Mouse (Mus musculus): ENCODE measurements at regions not wholly inside any gene's neighbourhood (a gene's known extent, or its start where the extent isn't known, plus 50 kb on each side); places are given as distances from the start of the nearest gene placed in this dataset.

DNA sequence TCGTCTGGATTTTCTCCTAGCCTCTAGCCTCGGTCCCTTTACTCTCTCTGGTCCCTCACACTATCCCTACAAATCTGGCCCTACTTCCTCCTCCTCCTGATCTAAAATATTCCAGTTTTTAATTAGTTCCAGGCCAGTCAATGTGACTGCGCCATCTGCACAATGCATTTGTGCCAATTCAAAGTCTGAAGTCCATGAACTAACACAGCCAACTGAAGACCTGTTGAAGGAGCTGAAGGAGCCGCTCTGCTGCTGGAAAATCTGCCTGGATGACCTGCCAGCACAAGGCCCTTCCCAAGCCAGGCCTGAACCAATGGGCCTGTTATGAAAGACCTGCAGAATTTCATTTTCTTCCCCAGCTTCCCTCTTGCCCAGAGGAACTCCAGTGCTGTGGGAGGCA is 197.9 kb upstream of the Mctp2 start:
- no peak for ATAC-seq

DNA sequence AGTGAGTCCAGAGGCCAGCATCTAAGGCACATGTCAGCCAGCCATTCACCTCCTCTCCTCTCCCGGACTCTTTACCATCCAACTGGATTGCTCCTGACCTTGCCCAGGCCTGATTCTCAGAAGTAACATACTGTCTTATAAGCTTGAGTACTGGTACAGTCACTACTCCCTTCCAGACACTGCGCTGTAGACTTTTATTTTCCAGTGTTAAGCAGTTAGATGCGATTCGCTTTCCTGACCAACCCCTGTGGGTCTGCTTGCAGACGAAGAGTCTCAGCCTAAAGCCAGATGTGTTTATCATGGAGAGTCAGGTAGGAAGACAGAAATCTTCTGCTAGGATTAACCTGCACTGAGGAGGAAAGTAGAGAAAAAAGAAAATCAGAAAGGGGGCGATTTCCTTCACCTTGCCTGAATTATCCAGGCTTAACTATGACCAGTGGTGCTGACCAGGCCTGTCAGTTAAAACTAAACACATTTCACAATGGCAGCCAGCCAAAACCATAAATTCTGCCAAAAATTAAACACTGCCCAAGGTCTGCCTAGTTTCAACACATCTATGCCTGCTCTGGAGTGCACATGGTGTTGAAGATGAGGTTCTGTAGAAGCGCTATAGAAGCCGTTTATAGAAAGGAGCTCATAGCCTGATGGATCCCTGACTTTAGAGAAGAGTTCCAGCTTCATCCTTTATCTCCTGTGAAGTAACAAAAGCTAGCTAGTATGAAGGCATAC is 199.5 kb upstream of the Mctp2 start:
- no peak for ATAC-seq

- no peak for ATAC-seq
Measured at GRCm38 (mm10) chr7:72507946-72508345, 201.5 kb upstream of the Mctp2 start.

DNA sequence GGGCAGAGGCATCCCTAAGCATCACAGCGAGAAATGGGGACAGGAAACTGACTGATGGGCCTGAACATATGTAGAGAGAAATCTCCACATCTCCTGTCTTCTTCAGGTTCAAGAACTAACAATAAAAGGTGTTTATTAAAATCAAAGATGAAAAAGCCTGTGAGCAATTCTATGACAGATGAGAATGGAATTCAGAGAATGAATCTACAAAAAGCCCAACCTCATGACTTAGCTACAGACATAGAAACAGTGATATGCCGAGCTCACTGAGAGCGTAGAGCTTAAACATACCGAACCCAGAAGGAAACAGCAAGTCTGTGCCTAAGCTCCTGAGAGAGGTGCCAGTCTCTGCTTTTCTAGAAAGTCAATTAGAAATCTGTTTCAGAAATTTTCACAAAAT is 203.7 kb upstream of the Mctp2 start:
- ATAC-seq = no peak

GRCm38 (mm10) chr7:72513446-72513845 is 207.0 kb upstream of the Mctp2 start:
- ATAC-seq = no peak

- no peak for ATAC-seq
Measured at GRCm38 (mm10) chr7:72514851-72515250, 208.4 kb upstream of the Mctp2 start.

DNA sequence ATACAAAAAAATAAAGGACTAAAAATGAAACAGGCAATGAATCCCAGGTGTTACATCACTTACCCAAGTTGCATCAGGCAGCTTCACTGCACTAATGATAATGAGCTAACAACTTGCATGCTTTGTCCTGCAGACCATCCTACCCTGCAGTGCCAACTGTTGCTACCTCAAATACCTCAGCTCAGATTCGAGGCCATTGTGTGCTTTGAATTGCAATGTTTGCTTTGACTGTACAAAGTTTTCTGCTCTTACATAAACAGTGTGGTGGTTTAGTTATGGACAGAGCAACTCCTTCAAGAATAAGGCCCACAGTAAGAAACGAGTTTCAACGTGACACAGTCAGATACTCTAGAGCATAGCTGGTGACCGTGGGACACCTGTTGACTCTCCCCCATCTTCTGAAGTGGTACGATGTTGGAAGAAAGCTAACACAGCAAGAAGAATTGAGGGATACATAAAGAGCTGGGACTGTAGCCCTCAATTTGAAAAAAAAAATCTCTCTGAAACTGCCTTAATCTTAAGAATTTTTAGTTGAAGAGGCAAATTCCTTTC is 212.1 kb upstream of the Mctp2 start:
- ATAC-seq = no peak

- no peak for ATAC-seq
Measured at GRCm38 (mm10) chr7:72519359-72520115, 213.1 kb upstream of the Mctp2 start.

DNA sequence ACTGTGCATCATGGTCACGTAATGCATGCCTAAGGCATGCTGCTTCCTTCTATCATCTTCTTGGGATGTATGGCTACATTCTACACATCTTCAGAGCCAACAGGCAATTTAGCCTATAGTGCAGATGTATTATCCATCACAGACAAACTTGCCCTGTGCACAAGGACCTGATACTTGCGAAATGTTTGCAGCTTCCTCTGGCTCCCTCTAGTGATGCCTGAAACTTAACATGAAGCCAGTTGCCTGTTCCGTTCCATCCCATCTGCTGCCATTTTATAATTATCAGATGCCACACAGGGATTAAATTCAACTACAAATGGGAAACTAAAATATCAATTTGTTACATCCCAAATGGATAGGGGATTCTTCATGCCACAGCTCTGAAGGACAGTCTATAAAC is 222.5 kb upstream of the Mctp2 start:
- no peak for ATAC-seq

DNA sequence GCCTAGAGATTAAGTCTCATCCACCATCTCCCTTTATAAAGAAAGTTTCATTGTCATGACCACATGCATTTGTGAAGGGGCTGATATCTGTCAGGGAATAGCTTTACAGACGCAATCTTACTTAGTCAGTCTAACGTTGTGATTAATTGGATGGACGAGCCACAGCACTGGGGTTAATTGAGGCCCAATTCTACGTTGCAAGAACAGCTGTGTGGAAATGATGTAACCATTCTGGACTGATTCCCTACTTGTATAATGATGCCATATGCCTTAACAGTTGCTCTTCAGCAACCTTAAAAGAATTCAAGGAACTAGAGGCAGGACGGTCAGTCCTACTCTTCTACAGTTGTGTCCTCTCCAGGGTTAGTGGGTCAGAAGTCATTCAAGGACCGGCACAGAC is 231.9 kb upstream of the Mctp2 start:
- ATAC-seq = no peak

- no peak for ATAC-seq
Measured at GRCm38 (mm10) chr7:72539915-72540314, 233.5 kb upstream of the Mctp2 start.

- no peak for ATAC-seq
Measured at GRCm38 (mm10) chr7:72541521-72542478, 235.4 kb upstream of the Mctp2 start.

GRCm38 (mm10) chr7:72543501-72543900 is 237.1 kb upstream of the Mctp2 start:
- no peak for ATAC-seq

DNA sequence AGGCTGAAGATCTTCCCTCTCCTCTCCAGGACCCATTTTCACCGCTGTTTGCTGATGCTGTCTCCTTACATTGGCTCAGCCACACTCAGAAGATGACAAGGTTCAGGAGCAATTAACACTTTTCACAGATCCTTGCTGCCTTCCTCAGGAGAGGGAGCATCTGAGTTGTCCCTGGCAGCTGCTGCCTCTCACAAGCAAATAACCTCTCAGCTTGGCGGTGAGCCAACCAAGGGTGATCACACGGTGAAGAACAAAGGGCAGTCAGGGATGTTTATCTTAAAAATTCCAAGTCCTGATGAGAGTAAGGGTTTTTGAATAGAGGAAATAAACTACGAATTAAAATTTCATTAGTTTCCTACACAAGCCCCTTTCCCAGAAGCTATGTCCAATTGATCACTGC is 237.5 kb upstream of the Mctp2 start:
- ATAC-seq = no peak

- no peak for ATAC-seq
Measured at GRCm38 (mm10) chr7:72567378-72567777, 261.0 kb upstream of the Mctp2 start.

DNA sequence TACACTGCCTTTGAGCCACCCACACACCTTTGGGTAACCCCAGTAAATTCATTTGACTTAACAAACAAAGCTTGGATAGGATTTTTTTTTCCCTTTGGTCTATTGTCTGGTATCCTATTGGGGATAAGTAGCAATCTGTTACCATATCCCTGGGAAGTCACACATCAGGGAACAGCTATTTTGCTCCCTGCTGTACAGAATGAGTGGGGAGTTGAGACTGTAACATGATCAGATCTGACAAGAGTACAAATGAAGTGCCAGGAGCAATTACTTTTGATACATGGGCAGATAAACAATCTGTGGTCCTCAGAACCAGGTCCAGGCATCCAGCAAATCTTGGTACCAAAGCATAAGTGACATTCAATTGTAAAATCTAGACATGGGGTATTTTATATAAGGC is 262.8 kb upstream of the Mctp2 start:
- no peak for ATAC-seq

DNA sequence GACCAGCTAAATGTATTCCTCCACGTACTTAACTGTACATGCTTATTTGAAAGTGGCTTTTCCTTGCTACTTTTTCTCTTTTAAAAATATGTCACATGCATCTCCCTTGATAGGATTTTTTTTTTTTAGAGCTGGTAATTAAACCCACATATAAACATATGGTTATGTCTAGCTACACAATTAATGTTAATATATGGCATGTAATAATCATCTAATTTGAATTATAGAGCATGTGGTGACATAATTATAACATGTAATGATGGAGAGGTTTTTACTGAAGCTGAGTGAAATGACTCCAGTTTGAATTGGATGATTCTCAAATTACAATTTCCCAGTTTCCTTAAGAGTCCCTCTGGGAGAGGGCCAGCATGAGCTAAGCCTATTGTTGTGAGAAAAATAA is 267.9 kb upstream of the Mctp2 start:
- no peak for ATAC-seq

- no peak for ATAC-seq
Measured at GRCm38 (mm10) chr7:72584427-72584826, 278.0 kb upstream of the Mctp2 start.

GRCm38 (mm10) chr7:72589241-72589668 is 282.8 kb upstream of the Mctp2 start:
- no peak for ATAC-seq

DNA sequence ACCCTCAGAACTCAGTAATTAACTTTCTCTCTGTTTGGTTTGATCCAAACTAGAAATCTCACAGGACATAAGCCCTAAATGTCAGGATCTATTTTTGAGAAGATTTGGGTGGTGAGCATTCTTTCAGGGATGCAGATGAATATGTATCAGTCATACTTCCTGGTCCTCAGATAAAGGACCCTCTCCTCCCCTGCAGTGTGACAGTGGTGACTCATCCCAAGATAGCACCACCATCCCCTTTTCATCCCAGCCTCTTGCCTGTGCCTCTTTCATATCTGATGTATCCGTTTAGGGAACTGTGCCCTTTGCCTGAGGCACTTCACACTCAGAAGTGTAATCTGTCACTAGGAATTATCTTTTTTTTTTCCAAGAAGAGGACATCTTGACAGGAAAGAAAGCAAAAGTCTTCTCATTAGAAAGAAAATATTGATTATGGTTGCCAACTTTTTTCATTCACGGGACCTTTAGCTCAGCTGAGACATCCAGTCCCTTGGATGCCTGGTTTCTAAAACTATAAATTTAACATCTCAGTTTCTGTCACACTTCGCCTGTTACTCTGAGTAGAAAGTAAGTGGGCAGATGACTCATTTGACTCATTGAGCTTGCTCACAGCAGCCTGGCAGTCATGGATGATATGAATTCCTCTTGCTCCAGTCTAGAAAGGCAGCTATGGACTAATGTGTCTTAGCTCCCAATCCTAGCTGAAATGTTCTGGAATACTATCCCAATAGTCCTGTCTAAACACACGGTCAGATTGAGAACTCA is 284.1 kb upstream of the Mctp2 start:
- no peak for ATAC-seq

- no peak for ATAC-seq
Measured at GRCm38 (mm10) chr7:72592110-72592509, 285.7 kb upstream of the Mctp2 start.

DNA sequence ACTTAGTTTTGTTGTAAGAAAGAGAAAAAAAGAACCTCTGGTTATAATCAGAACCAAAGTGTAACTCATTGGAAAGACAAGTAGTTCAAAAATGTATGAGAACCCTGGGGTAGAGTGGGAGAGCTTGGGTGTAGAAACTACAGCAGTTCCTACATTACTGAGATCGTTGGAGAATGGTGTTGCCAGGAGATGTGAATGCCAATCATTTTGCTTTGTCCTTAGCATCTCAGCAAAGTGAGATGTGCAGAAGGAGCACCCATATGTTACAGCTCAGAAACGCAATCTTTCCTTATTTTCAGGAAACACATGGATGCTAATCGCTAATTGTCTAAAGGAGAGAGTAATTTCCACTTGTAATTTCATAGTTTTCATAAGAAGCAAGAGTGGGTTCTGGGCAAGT is 286.2 kb upstream of the Mctp2 start:
- ATAC-seq = no peak

All from CD4-positive, CD25-positive, alpha-beta regulatory T cell, adult 4 months (primary cell).